Mouse (Mus musculus) midbrain, embryonic 11.5 days (tissue): ENCODE results near the gene Slc4a5. TPM values are rescaled to one million over a fixed set of nuclear protein-coding genes. Genes with fewer than 3 reads are reported as not detected.

Experiments used
- polyA plus RNA-seq: library from polyadenylated mRNA; unstranded; fragments of >200 nt; fragmentation: Nextera tagmentation; extraction: Ambion mirVana; gene quantifications from 2 replicates; pipeline ENCODE4 v1.2.1, GENCODE M21; 2014

Slc4a5 gene
- polyA plus RNA-seq, 1 experiment from 2014 or later: 0.68 TPM

Other genes with a start within 250 kb of the Slc4a5 start
- gene Dok1, start 186.4 kb upstream of the Slc4a5 start, polyA plus RNA-seq: 4.0 and 5.2 TPM in 2 replicates
- 6.6 and 6.8 TPM in 2 replicates for gene Loxl3, start 185.7 kb upstream of the Slc4a5 start, polyA plus RNA-seq
- 109 and 111 TPM in 2 replicates for gene Aup1, start 165.3 kb upstream of the Slc4a5 start, polyA plus RNA-seq
- 28.2 and 30.0 TPM in 2 replicates for gene Htra2, start 164.6 kb upstream of the Slc4a5 start, polyA plus RNA-seq
- gene Dqx1, start 162.0 kb upstream of the Slc4a5 start, polyA plus RNA-seq: 0.43 and 0.68 TPM in 2 replicates
- not detected in 2 replicates for gene Tlx2, start 149.5 kb upstream of the Slc4a5 start, polyA plus RNA-seq
- 31.5 and 35.5 TPM in 2 replicates for gene Pcgf1, start 142.0 kb upstream of the Slc4a5 start, polyA plus RNA-seq
- gene Lbx2, start 133.5 kb upstream of the Slc4a5 start, polyA plus RNA-seq: 0.44 TPM in 1 of 2 replicates, not detected in the other
- gene Ccdc142, start 118.2 kb upstream of the Slc4a5 start, polyA plus RNA-seq: 0.83 and 1.00 TPM in 2 replicates
- 1.2 and 2.3 TPM in 2 replicates for gene Gm42688, start 118.2 kb upstream of the Slc4a5 start, polyA plus RNA-seq
- 120 and 130 TPM in 2 replicates for gene Mrpl53, start 110.8 kb upstream of the Slc4a5 start, polyA plus RNA-seq
- 21.6 and 23.4 TPM in 2 replicates for gene Mogs, start 104.3 kb upstream of the Slc4a5 start, polyA plus RNA-seq
- gene Wbp1, start 98.3 kb upstream of the Slc4a5 start, polyA plus RNA-seq: 134 and 153 TPM in 2 replicates
- gene Ino80b, start 94.4 kb upstream of the Slc4a5 start, polyA plus RNA-seq: 18.8 and 19.4 TPM in 2 replicates
- gene Rtkn, start 84.4 kb upstream of the Slc4a5 start, polyA plus RNA-seq: 13.6 and 16.6 TPM in 2 replicates
- 11.1 and 13.7 TPM in 2 replicates for gene Wdr54, start 63.4 kb upstream of the Slc4a5 start, polyA plus RNA-seq
- gene 1700003E16Rik, start 63.4 kb upstream of the Slc4a5 start, polyA plus RNA-seq: 1.7 TPM in 2 replicates
- gene Dctn1, start 53.9 kb upstream of the Slc4a5 start, polyA plus RNA-seq: 80.2 and 81.7 TPM in 2 replicates
- 48.0 and 51.6 TPM in 2 replicates for gene Mthfd2, start 106.1 kb downstream of the Slc4a5 start, polyA plus RNA-seq
- gene Mob1a, start 106.2 kb downstream of the Slc4a5 start, polyA plus RNA-seq: 73.7 and 82.0 TPM in 2 replicates
- gene Bola3, start 129.3 kb downstream of the Slc4a5 start, polyA plus RNA-seq: 134 and 144 TPM in 2 replicates
- gene Tet3, start 239.3 kb downstream of the Slc4a5 start, polyA plus RNA-seq: 38.5 and 39.9 TPM in 2 replicates